Mouse (Mus musculus) left cerebral cortex, adult 8-10 months (tissue): ENCODE measurements at regions not wholly inside any gene's neighbourhood (a gene's known extent, or its start where the extent isn't known, plus 50 kb on each side); places are given as distances from the start of the nearest gene placed in this dataset.

Experiments
- DNase-seq, 2 experiments: peaks; one replicate each; pipeline ENCODE4 v3.0.0; 2022; ENCODE audit warnings: low spot score in 2 of 2

GRCm38 (mm10) chr3:150109561-150109960 is 1119.2 kb upstream of the Adgrl2 start:
- DNase-seq: no peak

DNA sequence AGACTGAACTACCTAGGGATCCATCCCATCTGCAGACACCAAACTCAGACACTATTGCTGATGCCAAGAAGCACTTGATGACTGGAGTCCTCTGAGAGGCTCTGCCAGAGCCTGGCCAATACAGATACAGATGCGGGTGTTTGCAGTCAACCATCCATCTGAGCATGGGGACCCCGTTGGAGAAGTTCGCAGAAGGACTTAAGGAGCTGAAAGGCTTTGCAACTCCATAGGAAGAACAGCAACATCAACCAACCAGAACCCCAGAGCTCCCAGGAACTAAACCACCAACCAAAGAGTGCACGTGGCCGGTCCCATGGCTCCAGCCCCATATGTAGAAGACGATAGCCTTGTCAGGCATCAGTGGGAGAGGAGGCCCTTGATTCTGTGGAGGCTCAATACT is 1121.9 kb upstream of the Adgrl2 start:
- no peak for DNase-seq

GRCm38 (mm10) chr3:150119866-150120265 is 1129.5 kb upstream of the Adgrl2 start:
- DNase-seq: no peak

- DNase-seq: no peak
Observed at GRCm38 (mm10) chr3:150146635-150147034, 1156.3 kb upstream of the Adgrl2 start.

DNA sequence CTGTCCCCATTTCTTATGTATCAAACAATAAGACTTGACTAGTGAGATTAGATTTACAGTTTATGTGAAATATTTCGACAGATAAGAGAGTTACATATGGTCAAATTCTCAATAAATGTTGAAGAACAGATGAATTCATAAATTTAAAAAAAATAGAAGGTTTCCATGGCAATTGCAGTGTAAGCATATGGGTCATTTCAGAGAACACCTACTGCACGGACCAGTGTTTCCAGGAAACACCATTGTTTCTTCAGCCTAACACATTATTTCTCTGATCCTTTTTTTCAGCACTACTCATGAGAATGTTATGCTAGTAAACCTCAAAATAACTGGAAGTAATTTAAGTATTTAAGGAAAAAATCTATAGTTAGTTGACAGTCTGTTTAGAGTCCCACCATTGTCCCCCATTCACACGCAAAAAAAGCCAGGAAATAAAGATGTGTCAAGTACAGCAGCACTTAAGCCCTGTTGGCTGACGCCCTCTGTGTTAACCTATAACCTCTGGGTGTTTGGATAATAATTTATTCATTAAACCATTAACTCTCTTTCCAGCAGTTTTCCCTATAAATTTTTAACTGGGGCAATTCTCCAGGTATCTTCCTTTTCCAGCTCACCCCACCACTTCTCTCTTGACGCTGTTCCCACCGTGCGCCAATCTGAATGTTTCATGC is 1160.9 kb upstream of the Adgrl2 start:
- no peak for DNase-seq

- no peak for DNase-seq
Observed at GRCm38 (mm10) chr3:150151823-150152158, 1161.4 kb upstream of the Adgrl2 start.

DNA sequence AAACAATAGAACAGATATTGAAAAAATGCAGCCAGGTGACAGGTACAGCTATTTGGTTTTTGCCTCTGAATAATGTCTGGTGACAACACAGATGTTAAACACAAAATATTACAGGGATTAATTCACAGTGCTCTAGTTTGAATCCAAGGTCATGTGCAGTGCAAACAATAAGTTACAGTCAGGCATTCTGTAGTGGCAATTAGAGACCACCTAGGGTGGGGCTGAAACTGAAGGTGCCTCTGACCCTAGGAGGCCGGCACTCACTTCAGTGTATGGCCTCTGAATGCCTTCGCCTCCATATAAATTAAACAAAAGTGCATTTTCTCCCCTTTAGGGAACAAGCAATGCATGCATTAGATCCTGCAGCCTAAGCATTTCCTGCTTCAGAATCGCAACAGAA is 1162.5 kb upstream of the Adgrl2 start:
- DNase-seq: no peak

DNA sequence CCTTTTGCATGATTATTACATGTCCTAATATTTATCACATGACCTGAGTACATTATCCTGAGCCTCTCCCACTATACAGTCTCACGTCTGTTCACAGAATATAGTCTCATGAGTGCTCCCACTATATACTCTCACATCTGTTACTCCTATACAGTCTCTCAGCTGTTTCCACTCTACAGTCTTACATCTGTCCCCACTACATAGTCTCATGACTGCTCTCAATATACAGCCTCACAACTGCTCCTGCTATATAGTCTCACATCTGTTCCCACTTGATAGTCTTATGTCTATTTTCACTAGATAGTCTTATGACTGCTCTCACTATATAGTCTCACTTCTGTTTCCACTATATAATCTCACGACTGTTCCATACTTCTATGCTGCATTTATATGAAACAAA is 1195.5 kb upstream of the Adgrl2 start:
- DNase-seq: no peak

DNA sequence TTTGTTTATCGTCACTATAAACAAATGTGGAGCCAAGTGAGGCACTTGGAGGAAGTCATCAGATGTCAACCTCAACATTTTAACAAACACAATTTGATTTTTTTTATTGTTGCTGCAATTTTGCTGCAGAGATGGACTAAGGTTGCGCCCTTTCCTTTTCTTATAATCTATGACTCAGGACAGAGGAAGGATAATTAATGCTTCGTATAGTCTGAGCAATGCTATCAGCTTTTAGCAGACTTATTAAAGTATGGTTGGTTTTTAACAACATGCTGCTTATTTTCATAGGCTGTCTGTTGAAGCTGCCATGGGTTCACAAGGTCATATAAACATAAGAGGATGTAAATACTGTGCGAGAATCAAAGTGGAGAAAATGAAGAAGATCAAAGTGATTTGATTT is 1202.8 kb upstream of the Adgrl2 start:
- DNase-seq: no peak

GRCm38 (mm10) chr3:150198492-150198891 is 1208.1 kb upstream of the Adgrl2 start:
- DNase-seq: no peak

DNA sequence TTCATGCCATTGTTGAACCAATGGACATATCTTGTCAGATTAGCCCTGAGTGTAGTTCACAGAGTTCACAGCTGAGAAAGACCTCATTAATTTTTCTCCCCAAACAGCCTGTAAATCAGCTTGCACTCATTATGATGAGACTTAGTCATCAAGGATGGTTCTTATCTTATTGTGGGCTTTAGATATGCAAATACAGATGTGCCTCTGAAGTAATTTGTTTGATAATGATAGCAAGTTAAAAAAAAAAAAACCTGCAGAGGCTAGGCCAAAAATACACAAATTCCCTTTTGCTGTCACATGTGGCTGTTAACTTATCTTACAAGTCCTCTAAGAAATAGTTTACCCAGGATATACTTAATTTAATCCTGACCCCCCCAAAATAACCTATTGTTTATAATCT is 1215.5 kb upstream of the Adgrl2 start:
- no peak for DNase-seq

- DNase-seq: no peak
Observed at GRCm38 (mm10) chr3:150233279-150233678, 1204.4 kb upstream of the Adgrl4 start.

GRCm38 (mm10) chr3:150236946-150237600 is 1200.6 kb upstream of the Adgrl4 start:
- no peak for DNase-seq

DNA sequence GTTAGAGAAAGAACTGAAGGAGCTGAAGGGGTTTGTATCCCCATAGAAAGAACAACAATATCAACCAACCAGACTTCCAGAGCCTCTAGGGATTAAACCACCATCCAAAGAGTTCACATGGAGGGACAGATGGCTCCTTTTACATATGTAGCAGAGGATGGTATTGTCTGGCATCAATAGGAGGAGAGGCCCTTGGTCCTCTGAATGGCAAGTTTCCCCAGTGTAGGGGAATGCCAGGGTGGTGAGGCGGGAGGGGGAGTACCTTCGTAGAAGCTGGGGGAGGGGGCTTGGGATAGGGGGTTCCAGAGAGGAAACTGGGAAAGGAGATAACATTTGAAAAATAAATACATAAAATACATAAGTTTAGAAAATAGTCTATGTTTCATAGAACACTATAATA is 1162.6 kb upstream of the Adgrl4 start:
- DNase-seq: no peak

DNA sequence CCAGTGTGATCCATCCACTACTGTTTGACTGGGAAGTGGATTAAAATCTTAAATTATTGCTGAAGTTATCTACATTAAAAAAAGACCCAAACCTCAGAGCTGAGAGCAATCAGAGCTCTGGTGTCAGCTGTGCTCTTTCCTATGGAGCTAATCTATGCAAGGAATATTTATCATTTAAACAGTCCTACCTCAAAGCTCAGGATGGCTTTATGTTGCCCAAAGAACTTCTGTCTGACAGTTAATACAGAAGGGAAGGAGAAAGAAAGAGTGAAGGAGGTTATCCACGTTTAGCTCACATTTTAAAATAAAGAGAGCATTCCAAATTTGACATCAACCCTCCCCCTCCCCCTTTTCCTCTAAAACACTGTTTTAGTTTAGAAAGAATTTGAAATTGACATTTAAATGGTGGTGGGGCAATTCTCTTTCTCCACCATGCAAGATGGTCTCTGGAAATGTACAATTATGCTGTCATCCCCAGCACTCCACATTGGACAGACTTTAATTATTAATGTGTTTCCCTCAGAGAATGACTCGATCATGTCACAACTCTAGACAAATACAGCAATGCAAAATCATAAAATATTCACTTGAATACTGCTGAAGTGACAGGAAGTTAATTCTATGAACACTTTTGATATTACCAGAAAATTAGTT is 1141.5 kb upstream of the Adgrl4 start:
- no peak for DNase-seq

GRCm38 (mm10) chr3:150328811-150329210 is 1108.9 kb upstream of the Adgrl4 start:
- no peak for DNase-seq

GRCm38 (mm10) chr3:150352139-150352725 is 1085.5 kb upstream of the Adgrl4 start:
- DNase-seq: no peak

- no peak for DNase-seq
Observed at GRCm38 (mm10) chr3:150365766-150366165, 1071.9 kb upstream of the Adgrl4 start.

DNA sequence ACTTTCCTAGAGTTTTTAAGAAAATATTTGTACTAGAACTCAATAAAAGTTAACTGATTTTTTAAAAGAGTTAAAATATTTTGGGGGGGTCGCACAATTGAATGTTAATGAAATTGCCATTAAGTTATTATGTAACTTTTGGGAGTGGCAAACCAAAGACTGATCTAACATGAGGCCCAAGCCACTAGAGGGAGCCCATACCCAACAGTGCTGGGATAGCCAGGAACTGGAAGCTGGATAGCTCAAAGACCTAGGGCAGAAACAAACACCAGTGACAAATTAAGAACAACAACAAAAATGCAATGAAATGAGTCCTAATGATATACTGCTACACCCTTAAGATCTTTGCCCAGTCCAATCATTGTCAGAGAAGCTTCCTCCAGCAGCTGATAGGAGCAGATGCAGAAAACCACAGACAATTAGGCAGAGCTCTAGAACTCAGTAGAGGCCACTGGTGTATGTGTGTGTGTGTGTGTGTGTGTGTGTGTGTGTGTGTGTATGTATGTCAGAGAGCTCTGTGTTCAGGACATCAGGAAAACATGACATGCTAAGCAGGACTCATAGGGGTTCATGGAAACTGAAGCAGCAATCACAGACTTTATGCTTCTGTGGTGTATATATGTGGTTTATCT is 1052.6 kb upstream of the Adgrl4 start:
- DNase-seq: peak in 1 of 2 experiments; percentile 22

DNA sequence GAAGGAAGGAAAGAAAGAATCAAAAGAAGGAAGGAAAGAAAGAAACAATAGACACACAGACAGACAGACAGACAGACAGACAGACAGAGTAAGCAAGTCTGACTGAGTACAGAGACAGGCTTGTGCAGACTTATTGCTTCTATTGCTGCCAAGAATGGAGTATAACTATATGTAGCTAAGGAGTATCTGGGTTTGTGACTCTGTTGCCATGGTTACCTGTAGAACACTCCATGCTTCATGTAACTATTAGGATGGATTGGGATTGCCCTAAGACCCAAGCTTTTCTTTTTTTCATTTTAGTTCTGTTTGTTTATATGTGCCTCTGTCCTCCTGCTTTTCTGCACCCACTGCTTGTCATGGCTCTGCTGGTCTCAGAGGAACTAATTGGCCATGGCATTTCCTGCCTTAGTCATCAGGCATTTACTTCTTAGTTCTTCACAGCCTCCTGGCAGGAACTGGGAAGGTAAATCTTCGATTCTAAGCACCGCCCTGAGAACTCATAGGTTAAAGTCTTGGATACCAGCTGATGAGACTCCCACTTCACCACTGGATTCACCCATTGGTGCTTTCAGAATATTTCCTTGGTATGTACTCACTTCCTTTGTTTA is 1035.9 kb upstream of the Adgrl4 start:
- DNase-seq: no peak

DNA sequence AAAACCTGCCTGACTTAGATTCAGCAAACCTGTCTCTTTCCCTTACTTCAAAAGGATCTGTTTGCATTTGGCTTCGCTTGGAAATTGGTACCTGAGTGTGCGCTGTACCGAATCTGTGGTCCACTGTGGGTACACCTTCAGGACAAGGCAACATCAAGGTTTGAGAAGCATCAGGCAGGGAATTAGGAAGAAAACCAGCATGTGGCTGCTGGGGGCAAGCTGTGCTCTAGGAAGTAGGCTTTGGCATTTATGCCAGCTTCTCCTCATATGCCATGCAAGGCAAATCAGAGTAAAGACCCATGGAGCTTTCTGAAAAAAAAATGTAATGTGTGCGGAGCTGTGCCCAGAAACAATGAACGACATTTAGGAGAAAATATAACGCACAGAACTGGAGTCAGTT is 1031.6 kb upstream of the Adgrl4 start:
- DNase-seq: no peak

- no peak for DNase-seq
Observed at GRCm38 (mm10) chr3:150415277-150415676, 1022.4 kb upstream of the Adgrl4 start.
